11 mouse cellular contexts compared by ENCODE assay signal in genomic region chr2:160413055-160413454, GRCm38 (mm10). TPM values are rescaled to one million over a fixed set of nuclear protein-coding genes. Genes with fewer than 3 reads are reported as not detected.
A peak's percentile ranks its signal among the peaks of the same experiment; 100 is the strongest.
DNase-seq lines count a peak whose midpoint lies in the region.
"Had no signal": no experiment of that assay in that cellular context is flagged by ENCODE, and none has a peak within 500 bp of the region (broad histone marks: within the 10 kb centered on the region; RNA-seq: fewer than 3 reads in every experiment).

No protein-coding gene starts in this region.

- no peaks in the 10 kb centered on the region for H3K27me3 ChIP-seq in embryonic facial prominence, embryonic 10.5 days (replicated peaks; ENCODE audit: low read depth, poor library complexity, severe bottlenecking)
- H3K27me3 ChIP-seq: stomach, embryonic 15.5 days had no signal

- H3K9me3 ChIP-seq in embryonic facial prominence, embryonic 10.5 days = no peaks in the 10 kb centered on the region
- H3K9me3 ChIP-seq: embryonic facial prominence, embryonic 15.5 days; stomach, embryonic 15.5 days had no signal

- WGBS in embryonic facial prominence, embryonic 10.5 days = 68% methylated on average over 12 of the region's 12 CpGs

- H3K27ac ChIP-seq in embryonic facial prominence, embryonic 10.5 days (replicated peaks) = no peak overlapping the region
- H3K27ac ChIP-seq: embryonic facial prominence, embryonic 15.5 days; stomach, embryonic 15.5 days had no signal

- no peaks in the 10 kb centered on the region for H3K4me1 ChIP-seq in embryonic facial prominence, embryonic 10.5 days
- H3K4me1 ChIP-seq: embryonic facial prominence, embryonic 15.5 days; stomach, embryonic 15.5 days had no signal

- intact Hi-C loops in gastrocnemius, postnatal 14 days (cut with DNase I; ENCODE audit: low total_unique reads) = no loop called here

- no peaks in the 10 kb centered on the region for H3K36me3 ChIP-seq in embryonic facial prominence, embryonic 10.5 days (replicated peaks)
- H3K36me3 ChIP-seq: embryonic facial prominence, embryonic 15.5 days; stomach, embryonic 15.5 days had no signal

- H3K4me3 ChIP-seq in embryonic facial prominence, embryonic 10.5 days = no peak overlapping the region
- H3K4me3 ChIP-seq: embryonic facial prominence, embryonic 15.5 days; stomach, embryonic 15.5 days had no signal

- DNase-seq in gastrocnemius, postnatal 14 days = peak; percentile 9
- DNase-seq in gastrocnemius, postnatal 25 days = no peak
- DNase-seq in lung, postnatal 10 days = peak; percentile 18
- DNase-seq in lung, adult 18-20 months = no peak
- DNase-seq in embryonic facial prominence, embryonic 10.5 days (ENCODE audit: low spot score) = peak; percentile 30
- peak; percentile 66 for DNase-seq in retina, embryonic 14.5 days (ENCODE audit: low spot score)
- DNase-seq in thymus, postnatal 25 days = no peak
- DNase-seq in layer of hippocampus, postnatal 36 days = no peak
- DNase-seq: liver had no signal

RNA-seq across cellular contexts. Expression of gene Mafb, which starts 46.2 kb away (rescaled TPM):
- 10 to 100 TPM; 13.3 to 28.3 TPM for total RNA-seq in gastrocnemius, postnatal 14 days (2021)
- 10 to 100 TPM; 17.0 to 42.9 TPM for total RNA-seq in gastrocnemius, postnatal 25 days (2021)
- polyA plus RNA-seq in embryonic facial prominence, embryonic 10.5 days (2016; fragmentation: Nextera tagmentation; extraction: Ambion mirVana) = 5.3 and 6.7 TPM in 2 replicates
- total RNA-seq in layer of hippocampus, postnatal 36 days (2021) = 10 to 100 TPM; 13.8 to 14.3 TPM

Comparison
In these comparisons a context has a peak if more than half of its experiments do, and no peak if none do; other contexts are left out.
1. DNase-seq: peak in gastrocnemius, postnatal 14 days (single experiment), lung, postnatal 10 days (single experiment), embryonic facial prominence, embryonic 10.5 days (single experiment) and retina, embryonic 14.5 days (single experiment); none in gastrocnemius, postnatal 25 days (single experiment), lung, adult 18-20 months (0 of 2), thymus, postnatal 25 days (single experiment) and layer of hippocampus, postnatal 36 days (0 of 2).